Mouse (Mus musculus) liver, embryonic 14.5 days (tissue): ENCODE measurements at regions not wholly inside any gene's neighbourhood (a gene's known extent, or its start where the extent isn't known, plus 50 kb on each side); places are given as distances from the start of the nearest gene placed in this dataset.

Source experiments
- CTCF ChIP-seq: IDR thresholded peaks from 2 replicates; pipeline ENCODE4 v1.5.1; 2016; ENCODE audit warnings: antibody characterized with exemption, low read depth, control low read depth
- EP300 ChIP-seq: IDR thresholded peaks from 2 replicates; pipeline ENCODE4 v1.6.1; 2016; ENCODE audit warnings: antibody characterized with exemption, low read depth

- TF ChIP-seq EP300 (no peak), CTCF (no peak)
Measured at GRCm38 (mm10) chr1:35973386-35973785, 94.8 kb upstream of the Hs6st1 start.
